Mouse (Mus musculus): ENCODE measurements at regions not wholly inside any gene's neighbourhood (a gene's known extent, or its start where the extent isn't known, plus 50 kb on each side); places are given as distances from the start of the nearest gene placed in this dataset.

DNA sequence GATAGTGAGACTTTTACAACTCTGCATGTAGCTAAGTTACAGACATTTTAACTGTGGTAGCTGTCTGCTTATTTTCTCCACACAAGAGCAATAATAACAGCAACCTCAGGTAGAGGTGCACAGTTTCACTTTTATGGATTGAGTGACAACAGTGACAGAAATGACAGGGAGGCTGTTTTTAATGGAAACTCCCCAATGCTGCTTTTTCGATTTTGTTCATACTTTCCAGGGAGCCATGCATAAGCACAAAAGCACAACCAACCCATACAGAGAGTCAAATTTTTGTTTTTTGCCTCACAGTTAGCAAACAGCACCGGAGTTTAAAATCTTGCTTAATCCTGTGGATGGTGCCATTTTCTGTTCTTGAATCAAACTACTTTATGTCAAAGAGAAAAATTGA, 955.6 kb downstream of the Tbl1xr1 start:
- DNase-seq = no peak

DNA sequence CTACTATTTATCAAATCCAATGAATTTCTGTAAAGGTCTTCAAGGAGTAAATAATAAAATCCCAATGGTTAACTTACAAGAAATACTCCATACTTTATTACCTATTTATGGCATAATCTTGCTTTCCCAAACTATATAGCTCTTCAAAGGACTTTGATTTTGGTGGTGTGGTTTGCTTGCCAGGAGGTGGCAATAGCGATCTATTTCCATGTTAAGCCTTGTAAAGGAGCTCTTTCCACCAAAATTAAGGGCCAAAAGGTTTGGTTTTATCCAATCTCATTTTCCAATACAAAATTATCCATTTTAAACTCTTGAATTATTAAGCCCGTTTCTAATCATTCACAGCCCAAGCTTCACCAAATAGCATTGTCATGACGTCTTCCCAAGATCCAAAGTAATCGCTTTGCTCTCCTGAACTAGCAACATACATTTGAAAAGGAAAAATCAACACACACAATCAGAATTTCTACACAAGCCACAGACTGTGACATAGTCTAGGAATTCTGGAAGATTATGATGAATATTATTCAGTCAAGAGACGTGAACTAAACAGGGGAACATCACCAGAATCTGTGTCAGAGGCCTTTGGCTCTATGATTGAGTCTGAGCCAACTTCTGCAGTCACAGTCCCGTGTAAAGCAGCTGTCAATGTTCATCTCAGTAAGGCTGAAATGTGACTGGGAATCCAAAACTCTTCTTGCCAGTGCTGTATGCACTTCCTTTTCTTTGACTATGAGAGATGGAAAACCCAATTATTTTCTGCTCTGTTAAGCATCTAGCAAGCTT, 986.9 kb downstream of the Tbl1xr1 start:
- DNase-seq = no peak

DNA sequence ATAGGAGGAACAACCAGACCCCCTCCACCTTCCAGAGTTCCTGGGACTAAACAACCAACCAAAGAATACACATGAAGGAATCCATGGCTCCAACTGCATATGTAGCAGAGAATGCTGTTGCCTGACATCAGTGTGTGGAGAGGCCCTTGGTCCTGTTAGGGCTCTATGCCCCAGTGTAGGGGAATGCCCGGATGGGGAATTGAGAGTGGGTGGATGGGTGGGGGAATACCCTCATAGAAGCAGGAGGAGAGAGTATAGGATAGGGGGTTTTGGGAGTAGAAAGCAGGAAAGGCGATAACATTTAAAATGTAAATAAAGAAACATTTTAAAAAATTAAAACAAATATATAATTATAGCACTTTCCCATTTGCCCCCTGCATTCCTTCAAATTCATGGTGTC, 995.0 kb downstream of the Tbl1xr1 start:
- no peak for DNase-seq
